Mouse (Mus musculus): Measurements from ENCODE around the gene Cd40.

GRCm38 (mm10) chr2:165033306-165033705, 22.1 kb upstream of the Cd40 start:
- TF ChIP-seq CTCF (IDR thresholded peaks at IDR 0.05; ENCODE audit: borderline replicate concordance, insufficient read depth, low read length) (no peak), POLR2A (IDR thresholded peaks at IDR 0.05; ENCODE audit: low read depth, low read length) (no peak)
